Mouse (Mus musculus) hindbrain, embryonic 10.5 days (tissue): Measurements from ENCODE around the gene Proser2. TPM values are rescaled to one million over a fixed set of nuclear protein-coding genes. Genes with fewer than 3 reads are reported as not detected.

Experiments
- DNase-seq: peaks from one replicate; pipeline ENCODE4 v3.0.0-alpha.2; 2017; ENCODE audit warnings: low spot score
- H3K27ac ChIP-seq: fragments of 300-500 bp; sonication (generic); 2 replicates; pipeline ENCODE4 v1.5.1; 2016; ENCODE audit warnings: mild to moderate bottlenecking, moderate library complexity
- H3K27me3 ChIP-seq: fragments of 300-500 bp; sonication (generic); 2 replicates; pipeline ENCODE4 v1.6.1; 2016; ENCODE audit warnings: mild to moderate bottlenecking; ENCODE audit not compliant: poor library complexity, insufficient read depth, severe bottlenecking
- H3K36me3 ChIP-seq: fragments of 300-500 bp; sonication (generic); 2 replicates; pipeline ENCODE4 v1.6.1; 2016; ENCODE audit warnings: mild to moderate bottlenecking, moderate library complexity
- H3K4me1 ChIP-seq: fragments of 300-500 bp; sonication (generic); replicated peaks from 2 replicates; pipeline ENCODE4 v1.6.1; 2016; ENCODE audit warnings: mild to moderate bottlenecking
- H3K4me3 ChIP-seq: fragments of 300-500 bp; sonication (generic); 2 replicates; pipeline ENCODE4 v1.5.1; 2016; ENCODE audit warnings: mild to moderate bottlenecking, moderate library complexity
- H3K9me3 ChIP-seq: fragments of 300-500 bp; sonication (generic); 2 replicates; pipeline ENCODE4 v1.6.1; 2016; ENCODE audit warnings: mild to moderate bottlenecking, moderate library complexity
- WGBS: fragments of 180-500 bp; shearing (Covaris S2); methylation state at CpG from one replicate; pipeline ENCODE4 v1.1.7; 2016; 5-methylcytosine and 5-hydroxymethylcytosine counted together
- polyA plus RNA-seq: library from polyadenylated mRNA; unstranded; fragments of >200 nt; fragmentation: Nextera tagmentation; extraction: Ambion mirVana; gene quantifications from 2 replicates; pipeline ENCODE4 v1.2.1, GENCODE M21; 2016

The Proser2 gene
- polyA plus RNA-seq: 3.4 and 4.2 TPM in 2 replicates

DNA sequence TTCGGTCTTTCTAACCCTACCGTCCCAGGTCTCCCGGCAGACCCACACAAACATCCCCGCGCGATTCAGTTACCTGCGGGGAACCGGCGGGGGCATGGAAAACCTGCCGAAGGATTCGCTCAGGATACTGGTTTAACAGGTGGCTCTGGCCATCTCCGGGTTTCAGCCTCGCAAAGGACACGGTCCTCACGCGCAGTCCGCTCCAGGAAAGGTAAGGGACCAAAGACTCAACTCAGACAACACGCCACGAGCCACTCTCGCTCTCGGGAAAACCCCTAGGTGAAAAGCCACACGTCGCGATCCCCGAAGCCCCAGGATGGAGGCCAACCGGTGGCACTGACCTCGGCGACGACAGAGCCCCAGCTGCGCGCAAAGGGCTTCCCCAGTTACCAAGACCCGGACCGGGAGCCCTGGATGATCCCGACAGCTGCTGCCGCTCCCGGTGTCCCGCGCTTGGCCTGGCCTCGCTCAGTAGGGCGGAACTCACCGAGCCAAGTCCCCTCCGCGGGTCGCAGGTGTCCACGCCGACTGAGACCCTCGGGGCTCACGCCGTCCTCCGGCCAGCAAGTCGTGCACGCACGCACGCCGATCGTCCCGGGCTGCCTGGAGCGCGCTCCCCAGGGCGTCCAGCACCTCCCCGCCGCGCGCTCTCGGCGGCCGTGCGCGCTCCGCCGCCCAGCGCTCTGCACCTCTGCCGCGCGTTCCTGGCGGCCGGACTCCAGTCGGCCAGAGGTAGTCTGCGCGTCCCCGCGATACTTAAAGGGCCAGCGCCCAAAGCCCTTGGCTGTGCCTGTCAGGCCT is at the start of gene Proser2:
TSS of gene Proser2 (minus strand) at position 657 of the 801 bp plus-strand sequence.
- H3K4me3 ChIP-seq: peak within 1 kb of the TSS; percentile 77
- peak; percentile 83 for DNase-seq
- WGBS: under 1% methylated on average over 83 of the region's 83 CpGs
- H3K36me3 ChIP-seq: no peaks in the 10 kb centered on the region
- no peaks in the 10 kb centered on the region for H3K9me3 ChIP-seq
- H3K4me1 ChIP-seq: peaks cover 16% of the 10 kb centered on the region; the same call in 1 of the 2 replicates
- H3K27ac ChIP-seq: peak within 1 kb of the TSS; percentile 86
- H3K27me3 ChIP-seq: peaks cover 30% of the 10 kb centered on the region

- Histone ChIP-seq H3K4me1 (no peaks in the 10 kb centered on the region), H3K36me3 (no peaks in the 10 kb centered on the region), H3K27ac (no peak overlapping the region), H3K9me3 (no peaks in the 10 kb centered on the region), H3K27me3 (no peaks in the 10 kb centered on the region), H3K4me3 (no peak overlapping the region)
- WGBS: 92% methylated on average over 1 of the region's 1 CpGs
- no peak for DNase-seq
Observed at GRCm38 (mm10) chr2:6179749-6180117, 49.7 kb upstream of the Proser2 start.

GRCm38 (mm10) chr2:6178901-6179748 is 49.1 kb upstream of the Proser2 start:
- Histone ChIP-seq H3K4me1 (no peaks in the 10 kb centered on the region), H3K27me3 (no peaks in the 10 kb centered on the region), H3K36me3 (no peaks in the 10 kb centered on the region), H3K9me3 (no peaks in the 10 kb centered on the region), H3K27ac (no peak overlapping the region), H3K4me3 (no peak overlapping the region)
- WGBS: 87% methylated on average over 16 of the region's 16 CpGs
- DNase-seq: no peak

GRCm38 (mm10) chr2:6173013-6173412 is 43.0 kb upstream of the Proser2 start:
- WGBS: 57% methylated on average over 3 of the region's 3 CpGs
- Histone ChIP-seq H3K4me1 (no peaks in the 10 kb centered on the region), H3K36me3 (no peaks in the 10 kb centered on the region), H3K9me3 (no peaks in the 10 kb centered on the region), H3K27ac (no peak overlapping the region), H3K4me3 (no peak overlapping the region), H3K27me3 (no peaks in the 10 kb centered on the region)
- DNase-seq: no peak

DNA sequence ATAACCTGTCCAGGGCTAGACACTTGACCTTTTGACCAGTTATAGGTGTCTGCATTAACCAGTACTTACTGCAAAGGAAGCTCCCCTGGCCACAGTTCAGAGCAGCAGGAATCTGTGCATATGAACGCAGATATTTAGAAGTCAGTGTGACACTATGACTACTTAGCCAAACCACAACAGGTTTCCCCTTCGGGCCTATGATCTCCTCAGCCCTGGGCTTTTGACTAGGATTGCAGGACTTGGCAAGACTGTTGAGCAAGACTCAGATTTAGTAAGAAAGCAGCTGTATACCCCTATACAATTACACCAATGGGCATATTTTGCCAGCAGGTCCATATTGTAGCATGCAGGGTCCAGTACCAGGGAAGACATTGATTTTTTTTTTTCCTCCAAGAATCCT is 38.5 kb upstream of the Proser2 start:
- Histone ChIP-seq H3K36me3 (no peaks in the 10 kb centered on the region), H3K27me3 (no peaks in the 10 kb centered on the region), H3K27ac (no peak overlapping the region), H3K9me3 (no peaks in the 10 kb centered on the region), H3K4me1 (no peaks in the 10 kb centered on the region), H3K4me3 (no peak overlapping the region)
- 89% methylated on average over 2 of the region's 2 CpGs for WGBS
- DNase-seq: no peak

GRCm38 (mm10) chr2:6167843-6168558 is 38.0 kb upstream of the Proser2 start:
- Histone ChIP-seq H3K27ac (no peak overlapping the region), H3K36me3 (no peaks in the 10 kb centered on the region), H3K4me1 (no peaks in the 10 kb centered on the region), H3K27me3 (no peaks in the 10 kb centered on the region), H3K9me3 (no peaks in the 10 kb centered on the region), H3K4me3 (no peak overlapping the region)
- DNase-seq: peak; percentile 67
- 27% methylated on average over 5 of the region's 5 CpGs for WGBS

DNA sequence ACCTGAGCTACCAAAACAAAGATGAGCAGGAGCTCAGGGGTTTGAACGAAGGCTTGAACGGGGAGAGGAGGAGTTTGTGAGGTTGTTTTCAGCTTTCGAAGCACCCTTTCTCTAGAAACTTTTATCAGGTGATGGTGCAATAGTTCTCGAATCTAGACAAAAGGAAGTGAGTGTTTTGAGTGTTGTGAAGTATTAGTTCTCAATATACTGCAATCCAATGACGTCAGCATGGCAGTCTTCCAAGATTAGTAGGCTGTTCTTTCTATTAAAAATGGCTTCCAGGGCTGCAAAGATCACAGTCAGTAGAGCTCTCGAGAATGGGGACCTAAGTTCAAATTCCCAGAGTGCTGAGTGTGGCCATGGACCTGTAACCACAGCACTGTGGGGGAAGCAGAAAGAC is 35.8 kb upstream of the Proser2 start:
- no peaks in the 10 kb centered on the region for H3K27me3 ChIP-seq
- DNase-seq: no peak
- no peaks in the 10 kb centered on the region for H3K36me3 ChIP-seq
- H3K9me3 ChIP-seq: no peaks in the 10 kb centered on the region
- 89% methylated on average over 6 of the region's 6 CpGs for WGBS
- H3K4me3 ChIP-seq: no peak overlapping the region
- H3K4me1 ChIP-seq: peaks cover 6% of the 10 kb centered on the region
- H3K27ac ChIP-seq: no peak overlapping the region

DNA sequence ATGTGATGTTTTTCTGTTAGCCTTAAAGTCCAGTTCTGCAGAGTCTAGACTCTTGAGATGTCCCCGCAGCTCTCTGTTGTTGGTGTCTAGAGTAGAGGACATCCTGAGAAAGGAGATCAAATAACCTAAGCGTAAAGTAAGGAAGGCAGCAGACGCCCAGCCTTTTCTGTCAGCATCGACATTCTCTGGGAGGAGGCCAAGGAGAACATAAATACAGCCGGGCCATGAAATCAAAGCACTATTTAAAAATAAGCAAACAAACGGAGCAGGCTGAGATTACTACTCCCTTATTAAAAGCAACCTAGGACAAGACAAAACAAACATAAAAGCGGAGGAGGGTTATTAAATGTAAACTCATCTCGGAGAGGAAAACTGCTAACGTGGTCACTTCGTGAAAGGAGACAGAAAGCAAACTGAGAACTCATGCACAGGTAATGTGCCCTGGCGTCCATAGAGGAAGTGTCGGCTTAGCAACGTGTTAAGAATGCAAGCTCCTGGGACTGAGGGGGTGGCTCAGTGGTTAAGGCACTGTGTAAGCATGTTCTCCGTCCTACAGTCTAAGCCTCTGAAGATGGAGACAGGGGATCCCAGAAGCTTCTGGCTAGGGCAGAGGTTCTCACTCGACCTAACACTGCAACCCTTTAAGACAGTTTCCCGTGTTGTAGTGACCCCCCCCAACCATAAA is 34.7 kb upstream of the Proser2 start:
- H3K27ac ChIP-seq: no peak overlapping the region
- H3K27me3 ChIP-seq: no peaks in the 10 kb centered on the region
- 66% methylated on average over 16 of the region's 16 CpGs for WGBS
- no peak for DNase-seq
- H3K36me3 ChIP-seq: no peaks in the 10 kb centered on the region
- H3K4me3 ChIP-seq: no peak overlapping the region
- peaks cover 12% of the 10 kb centered on the region for H3K4me1 ChIP-seq
- no peaks in the 10 kb centered on the region for H3K9me3 ChIP-seq

GRCm38 (mm10) chr2:6162366-6163040 is 32.5 kb upstream of the Proser2 start:
- DNase-seq: no peak
- WGBS: 65% methylated on average over 6 of the region's 6 CpGs
- Histone ChIP-seq H3K36me3 (no peaks in the 10 kb centered on the region), H3K4me3 (no peak overlapping the region), H3K27me3 (no peaks in the 10 kb centered on the region), H3K9me3 (no peaks in the 10 kb centered on the region), H3K4me1 (peaks cover 18% of the 10 kb centered on the region), H3K27ac (no peak overlapping the region; the same call in 1 of the 2 replicates)

DNA sequence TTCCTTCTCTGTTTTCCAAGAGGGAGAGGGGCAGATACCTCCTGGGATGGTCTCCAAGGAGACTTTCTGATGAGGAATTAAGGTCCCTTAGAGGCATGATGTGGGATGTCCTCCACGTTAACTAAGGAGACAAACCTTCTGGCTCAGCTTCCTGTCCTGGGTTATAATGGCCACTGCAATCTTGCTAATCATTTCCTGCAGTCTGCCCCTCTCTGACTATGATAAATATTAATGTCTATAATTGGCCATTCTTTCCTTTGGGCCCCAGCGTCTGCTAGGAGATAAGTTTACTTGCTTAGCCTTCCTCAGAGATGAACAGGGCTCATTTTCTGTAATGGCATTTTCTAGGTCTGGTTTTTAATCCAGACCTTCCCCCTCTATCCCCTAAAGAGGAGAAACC is 29.7 kb upstream of the Proser2 start:
- Histone ChIP-seq H3K27ac (no peak overlapping the region), H3K36me3 (no peaks in the 10 kb centered on the region), H3K9me3 (no peaks in the 10 kb centered on the region), H3K27me3 (no peaks in the 10 kb centered on the region), H3K4me3 (no peak overlapping the region), H3K4me1 (peaks cover 18% of the 10 kb centered on the region)
- WGBS: 54% methylated on average over 2 of the region's 2 CpGs
- no peak for DNase-seq

DNA sequence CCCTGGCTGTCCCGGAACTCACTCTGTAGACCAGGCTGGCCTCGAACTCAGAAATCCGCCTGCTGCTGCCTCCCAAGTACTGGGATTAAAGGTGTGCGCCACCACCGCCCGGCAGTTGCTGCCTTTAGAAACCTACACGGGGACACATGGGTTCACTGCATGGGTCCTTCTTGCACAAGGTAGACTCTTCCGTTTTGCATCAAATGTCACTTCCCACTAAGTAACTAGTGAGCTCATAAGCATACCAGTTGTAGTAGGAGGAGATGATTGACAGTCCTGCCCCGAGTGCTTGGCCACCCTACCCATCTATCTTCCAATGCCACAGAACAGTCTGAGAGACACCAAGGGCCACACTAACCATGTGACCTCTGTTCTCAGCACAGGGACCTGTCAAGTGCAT is 29.2 kb upstream of the Proser2 start:
- 90% methylated on average over 9 of the region's 9 CpGs for WGBS
- H3K4me1 ChIP-seq: peaks cover 18% of the 10 kb centered on the region
- no peaks in the 10 kb centered on the region for H3K36me3 ChIP-seq
- H3K4me3 ChIP-seq: no peak overlapping the region
- DNase-seq: no peak
- H3K27ac ChIP-seq: no peak overlapping the region
- H3K9me3 ChIP-seq: no peaks in the 10 kb centered on the region
- no peaks in the 10 kb centered on the region for H3K27me3 ChIP-seq

GRCm38 (mm10) chr2:6157635-6158034 is 27.6 kb upstream of the Proser2 start:
- no peak overlapping the region for H3K4me3 ChIP-seq
- no peak for DNase-seq
- 94% methylated on average over 7 of the region's 7 CpGs for WGBS
- H3K27ac ChIP-seq: no peak overlapping the region
- H3K9me3 ChIP-seq: no peaks in the 10 kb centered on the region
- no peaks in the 10 kb centered on the region for H3K27me3 ChIP-seq
- no peaks in the 10 kb centered on the region for H3K36me3 ChIP-seq
- H3K4me1 ChIP-seq: peaks cover 18% of the 10 kb centered on the region
